Mouse (Mus musculus): ENCODE measurements at regions not wholly inside any gene's neighbourhood (a gene's known extent, or its start where the extent isn't known, plus 50 kb on each side); places are given as distances from the start of the nearest gene placed in this dataset.

- TF ChIP-seq CTCF (IDR thresholded peaks at IDR 0.05; ENCODE audit: control insufficient read depth, insufficient read depth, insufficient replicate concordance, low read depth, low read length) (no peak), POLR2A (IDR thresholded peaks at IDR 0.05; ENCODE audit: control insufficient read depth, low read depth, low read length) (no peak)
Observed at GRCm38 (mm10) chr16:5817166-5817565, 68.0 kb upstream of the Rbfox1 start.

Measured in testis, adult 2 months (tissue).